Mouse (Mus musculus) C3H10T1/2 (cell line): ENCODE results near the gene Fdx1l. TPM values are rescaled to one million over a fixed set of nuclear protein-coding genes. Genes with fewer than 3 reads are reported as not detected.

Experiments used
- polyA plus RNA-seq, 2 experiments: library from polyadenylated mRNA; unstranded; fragments of >200 nt; fragmentation: generic; extraction: Trizol; gene quantifications; one replicate each; pipeline ENCODE4 v1.2.1; 2012; ENCODE audit warnings: missing spikeins in 2 of 2

Gene Fdx1l
- polyA plus RNA-seq = 10 to 100 TPM; 58.9 to 94.5 TPM

DNA sequence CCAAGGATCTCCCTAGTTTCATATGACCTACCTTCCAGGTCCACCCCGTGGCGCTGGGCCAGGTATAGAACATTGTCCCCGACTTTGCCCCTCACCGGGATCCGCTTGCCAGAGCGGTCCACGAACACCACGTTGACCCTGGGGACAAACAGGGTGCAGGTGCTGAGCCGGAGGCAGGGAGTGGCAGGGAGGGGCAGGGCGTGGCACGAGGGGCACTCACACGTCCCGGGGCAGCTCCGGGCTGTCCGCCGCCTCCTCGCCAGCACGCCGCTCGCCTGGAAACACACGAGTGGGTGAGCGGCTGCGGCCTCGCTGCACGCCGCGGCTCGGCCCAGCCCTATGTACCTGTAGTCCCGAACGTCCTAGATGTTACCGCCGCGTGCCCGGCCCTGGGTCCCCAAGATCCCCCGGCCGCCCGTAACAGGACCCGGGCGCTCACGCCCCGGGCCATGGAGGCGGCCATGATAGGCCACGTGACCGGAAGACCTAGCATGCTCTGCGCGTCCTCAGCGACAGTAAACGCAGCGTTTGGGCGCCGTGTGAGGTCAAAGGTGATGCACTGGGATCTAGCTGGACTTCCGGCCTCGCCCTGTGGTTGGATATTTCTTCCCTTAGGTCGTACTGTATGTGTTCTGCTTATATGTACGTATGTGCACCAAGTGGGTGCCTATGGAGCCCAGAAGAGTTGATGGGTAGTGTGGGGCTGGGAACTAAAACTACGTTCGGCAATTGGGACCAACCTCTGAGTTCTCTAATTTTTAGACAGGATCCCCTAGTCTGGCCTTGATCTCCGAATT lies at the start of gene Fdx1l, which contains the start of gene Gm49373:
Gene Fdx1l, minus strand, starts transcription at position 571 of the 797 bp plus-strand sequence.
Gene Gm49373, minus strand, starts transcription at position 53 of the 797 bp plus-strand sequence.

DNA sequence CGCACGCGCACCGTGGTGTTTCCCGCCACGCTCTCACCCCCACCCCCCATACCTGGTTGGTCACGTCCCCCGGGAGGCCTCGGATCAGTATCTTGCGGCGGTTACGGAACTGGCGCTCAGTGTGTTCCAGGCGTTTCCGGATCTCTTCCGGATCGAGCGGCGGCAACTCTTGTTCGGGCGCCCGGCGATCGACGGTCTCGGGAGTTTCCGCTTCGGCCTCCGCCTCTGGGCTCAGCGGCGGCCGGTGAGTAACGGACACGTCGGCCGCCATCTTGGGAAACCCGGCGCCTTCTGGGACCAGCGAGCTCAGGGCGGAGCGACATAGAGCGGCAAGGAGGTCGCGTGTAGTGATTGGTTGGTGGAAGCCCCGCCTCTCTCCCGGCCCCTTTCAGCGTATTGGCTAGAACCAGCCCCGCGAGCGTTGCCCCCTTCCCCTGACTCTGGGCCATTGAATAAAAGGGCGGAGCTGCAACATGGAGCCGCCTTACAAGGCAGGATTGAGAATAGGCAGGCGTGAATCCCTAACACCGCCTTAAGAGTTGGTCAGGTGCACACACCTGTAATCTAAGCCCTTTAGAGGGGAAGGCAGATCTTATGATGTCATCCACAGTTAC lies 18.4 kb upstream of the Fdx1l start, which contains the start of the genes Gm38431 and Raver1:
Gene Gm38431, minus strand, starts transcription at position 291 of the 614 bp plus-strand sequence.
Gene Raver1, minus strand, starts transcription at position 302 of the 614 bp plus-strand sequence.

DNA sequence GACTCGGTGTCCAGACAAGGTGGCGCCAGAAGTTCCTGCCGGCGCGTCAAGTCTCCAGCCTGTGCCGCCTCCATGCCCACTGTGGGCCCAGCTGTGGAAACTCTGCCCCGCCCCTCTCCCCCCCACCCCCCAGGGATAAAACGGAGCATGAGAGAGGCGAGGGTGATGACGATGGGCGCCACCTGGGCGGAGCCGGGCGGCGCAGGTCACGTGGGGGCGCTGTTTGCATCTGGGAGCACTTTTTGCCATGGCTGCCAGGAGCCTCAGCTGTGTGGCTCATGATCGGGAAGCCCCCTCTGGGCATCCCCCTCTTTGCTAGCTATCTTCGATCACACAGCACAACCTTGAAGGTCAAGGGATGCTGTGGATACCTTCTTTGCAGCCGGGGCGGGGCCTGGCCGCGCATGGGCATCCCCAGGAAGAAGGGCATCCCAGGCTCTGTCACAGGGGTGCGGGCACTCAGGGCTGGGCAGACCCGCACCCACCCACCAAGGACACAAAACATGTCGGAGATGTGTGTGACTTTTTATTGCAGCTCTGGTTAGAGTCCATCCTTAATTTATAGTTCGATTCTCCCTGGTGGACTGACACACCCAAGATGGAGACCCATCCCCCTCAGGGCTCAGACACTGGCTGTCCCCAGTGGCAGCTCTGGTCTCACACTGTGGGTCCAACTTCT lies 6.3 kb downstream of the Fdx1l start, which contains the start of gene Zglp1:
Gene Zglp1, minus strand, starts transcription at position 88 of the 679 bp plus-strand sequence.

DNA sequence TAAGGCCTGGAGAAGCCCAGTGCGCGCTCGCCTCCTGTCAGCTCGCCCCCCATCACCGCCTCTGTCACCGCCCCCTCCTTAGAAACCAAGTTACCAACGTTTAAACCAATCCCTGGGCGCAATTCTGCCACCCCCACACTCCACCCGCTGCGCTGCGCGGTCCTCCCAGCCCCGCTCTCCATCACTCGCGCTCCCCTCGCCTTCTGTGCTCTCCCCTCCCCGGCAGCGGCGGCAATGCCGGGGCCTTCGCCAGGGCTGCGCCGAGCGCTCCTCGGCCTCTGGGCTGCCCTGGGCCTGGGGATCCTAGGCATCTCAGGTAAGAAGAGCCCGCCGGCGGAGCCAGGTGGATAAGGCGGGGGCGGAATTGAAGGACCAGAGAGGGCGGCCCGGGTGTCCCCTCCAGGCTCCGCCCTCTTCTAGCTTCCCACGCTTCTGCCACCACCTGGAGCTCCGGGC lies 41.5 kb downstream of the Fdx1l start, which contains the start of gene Icam5:
Gene Icam5, plus strand, starts transcription at position 178 of the 456 bp plus-strand sequence.

DNA sequence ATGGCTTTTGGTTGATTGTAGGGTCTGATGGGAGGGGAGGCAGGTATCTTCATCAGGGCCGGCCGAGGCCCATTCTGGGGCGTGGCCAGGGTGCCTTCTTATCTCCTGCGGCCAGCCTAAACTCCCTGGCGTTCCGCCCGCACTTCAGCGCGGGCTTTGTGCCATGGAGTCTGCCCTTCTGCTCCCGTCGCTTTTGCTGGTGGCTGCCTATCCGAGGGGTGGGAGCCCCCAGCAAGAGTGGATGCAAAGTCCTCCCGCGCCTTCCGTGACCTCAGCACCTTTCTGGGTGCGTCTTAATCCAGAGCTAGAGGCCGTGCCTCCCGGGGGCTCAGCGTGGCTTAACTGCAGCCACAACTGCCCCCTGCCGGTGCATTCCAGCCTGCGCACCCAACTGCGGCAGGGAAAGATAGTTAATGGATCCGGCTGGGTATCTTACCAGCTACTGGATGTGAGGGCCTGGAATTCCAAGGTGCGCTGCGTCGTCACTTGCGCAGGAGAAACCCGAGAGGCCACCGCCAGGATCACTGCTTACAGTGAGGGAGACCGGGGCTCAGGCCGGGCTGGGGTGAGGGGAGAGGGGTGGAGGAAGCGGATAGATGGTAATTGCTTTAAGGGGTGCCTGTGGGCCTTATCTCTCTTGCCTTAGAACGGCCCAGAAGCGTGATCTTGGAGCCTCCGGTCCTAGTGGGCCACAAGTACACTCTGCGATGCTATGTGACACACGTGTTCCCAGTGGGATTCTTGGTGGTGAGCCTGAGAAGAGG lies 43.9 kb downstream of the Fdx1l start, which contains the start of gene Icam4:
Gene Icam4, plus strand, starts transcription at position 83 of the 764 bp plus-strand sequence.

Other genes starting within 250 kb of the Fdx1l start
- under 1 TPM in 1 of 2 experiments, not detected in 1; 0.02 TPM for gene A230050P20Rik, start 205.0 kb downstream of the Fdx1l start, polyA plus RNA-seq
- gene Angptl6, start 193.9 kb downstream of the Fdx1l start, polyA plus RNA-seq = 1 to 10 TPM in 1 of 2 experiments, under 1 TPM in 1; 0.51 to 1.0 TPM
- gene Ppan, start 185.4 kb downstream of the Fdx1l start, polyA plus RNA-seq = 10 to 100 TPM; 26.9 to 45.5 TPM
- gene Eif3g, start 175.0 kb downstream of the Fdx1l start, polyA plus RNA-seq = 100 to 1,000 TPM; 144 to 260 TPM
- gene Dnmt1, start 113.7 kb downstream of the Fdx1l start, polyA plus RNA-seq = 10 to 100 TPM; 22.4 to 29.1 TPM
- 10 to 100 TPM; 11.7 to 27.7 TPM for gene S1pr2, start 96.8 kb downstream of the Fdx1l start, polyA plus RNA-seq
- 100 to 1,000 TPM; 124 to 136 TPM for gene Mrpl4, start 70.9 kb downstream of the Fdx1l start, polyA plus RNA-seq
- under 1 TPM; 0.04 to 0.99 TPM for gene Icam1, start 57.6 kb downstream of the Fdx1l start, polyA plus RNA-seq
- under 1 TPM; 0.08 to 0.52 TPM for gene Icam4, start 44.2 kb downstream of the Fdx1l start, polyA plus RNA-seq
- gene Icam5, start 41.5 kb downstream of the Fdx1l start, polyA plus RNA-seq = 1 to 10 TPM in 1 of 2 experiments, under 1 TPM in 1; 0.25 to 7.9 TPM
- gene Zglp1, start 6.5 kb downstream of the Fdx1l start, polyA plus RNA-seq = under 1 TPM in 1 of 2 experiments, not detected in 1; 0.57 TPM
- under 1 TPM; 0.52 to 0.88 TPM for gene Gm49373, start 518 bp downstream of the Fdx1l start, polyA plus RNA-seq
- 1 to 10 TPM in 1 of 2 experiments, under 1 TPM in 1; 0.99 to 1.5 TPM for gene Gm38431, start 18.4 kb upstream of the Fdx1l start, polyA plus RNA-seq
- 10 to 100 TPM; 46.3 to 49.8 TPM for gene Raver1, start 18.4 kb upstream of the Fdx1l start, polyA plus RNA-seq
- 10 to 100 TPM in 1 of 2 experiments, 1 to 10 TPM in 1; 5.3 to 10.9 TPM for gene Tyk2, start 57.6 kb upstream of the Fdx1l start, polyA plus RNA-seq
- 100 to 1,000 TPM; 230 to 298 TPM for gene Cdc37, start 76.4 kb upstream of the Fdx1l start, polyA plus RNA-seq
- 10 to 100 TPM in 1 of 2 experiments, 1 to 10 TPM in 1; 4.1 to 10.6 TPM for gene Pde4a, start 92.1 kb upstream of the Fdx1l start, polyA plus RNA-seq
- 10 to 100 TPM; 29.4 to 56.7 TPM for gene Keap1, start 165.7 kb upstream of the Fdx1l start, polyA plus RNA-seq
- under 1 TPM in 1 of 2 experiments, not detected in 1; 0.07 TPM for gene S1pr5, start 174.8 kb upstream of the Fdx1l start, polyA plus RNA-seq
- gene Atg4d, start 191.7 kb upstream of the Fdx1l start, polyA plus RNA-seq = 10 to 100 TPM; 18.7 to 19.6 TPM
- gene Kri1, start 214.4 kb upstream of the Fdx1l start, polyA plus RNA-seq = 10 to 100 TPM; 14.1 to 22.0 TPM
- gene Cdkn2d, start 217.8 kb upstream of the Fdx1l start, polyA plus RNA-seq = 10 to 100 TPM; 21.1 to 59.7 TPM
- gene Ap1m2, start 238.7 kb upstream of the Fdx1l start, polyA plus RNA-seq = under 1 TPM in 1 of 2 experiments, not detected in 1; 0.06 TPM
- gene Slc44a2, start 247.1 kb upstream of the Fdx1l start, polyA plus RNA-seq = 10 to 100 TPM; 11.5 to 67.6 TPM